In the genomic region with DNA sequence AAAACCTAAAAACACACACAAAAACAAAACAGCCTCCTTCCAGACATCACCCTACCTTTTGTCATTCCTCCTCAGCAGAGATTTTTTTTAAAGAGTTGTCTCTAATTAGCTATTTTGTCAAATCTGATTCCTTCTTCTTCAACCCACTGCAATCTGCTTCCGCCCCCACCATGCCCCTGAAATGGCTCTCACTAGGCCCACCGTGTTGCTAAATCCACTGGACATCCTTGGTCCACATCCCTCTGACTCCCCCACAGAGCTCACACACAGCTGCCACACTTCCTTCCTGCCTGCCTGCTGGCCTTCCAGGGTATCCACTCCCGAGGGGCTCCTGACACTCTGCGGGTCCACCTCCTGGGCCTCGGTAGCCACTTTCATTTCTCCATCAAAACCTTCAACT, we compare ENCODE assay signal across 24 mouse cellular contexts. TPM values are rescaled to one million over a fixed set of nuclear protein-coding genes. Genes with fewer than 3 reads are reported as not detected.
"Had no signal": no experiment of that assay in that cellular context is flagged by ENCODE, and none has a peak within 500 bp of the region (broad histone marks: within the 10 kb centered on the region; RNA-seq: fewer than 3 reads in every experiment).

No protein-coding gene starts in this region.

- H3K9me3 ChIP-seq: hindbrain, embryonic 10.5 days; hindbrain, embryonic 12.5 days; hindbrain, embryonic 15.5 days; intestine, embryonic 15.5 days; limb, embryonic 10.5 days; limb, embryonic 12.5 days had no signal

- H3K9ac ChIP-seq: forebrain, postnatal 0 days; hindbrain, embryonic 12.5 days; hindbrain, embryonic 15.5 days; intestine, embryonic 15.5 days had no signal

- H3K27ac ChIP-seq: hindbrain, embryonic 12.5 days; hindbrain, embryonic 15.5 days; intestine, embryonic 15.5 days; layer of hippocampus, adult 2 months; left cerebral cortex, adult 2 months; limb, embryonic 10.5 days; limb, embryonic 12.5 days had no signal

- H3K4me2 ChIP-seq: heart, embryonic 11.5 days; hindbrain, embryonic 12.5 days; hindbrain, embryonic 15.5 days; intestine, embryonic 15.5 days; limb, embryonic 12.5 days had no signal

- ATAC-seq: forebrain, postnatal 0 days; inflammation-experienced regulatory T-cells, adult 6 months; intestine, embryonic 15.5 days; intestine, postnatal 0 days had no signal

- H3K27me3 ChIP-seq: hindbrain, embryonic 12.5 days; hindbrain, embryonic 15.5 days; intestine, embryonic 15.5 days; limb, embryonic 12.5 days had no signal

- H3K4me3 ChIP-seq: hindbrain, embryonic 10.5 days; hindbrain, embryonic 12.5 days; hindbrain, embryonic 15.5 days; intestine, embryonic 15.5 days; layer of hippocampus, adult 2 months; left cerebral cortex, adult 2 months; limb, embryonic 10.5 days; limb, embryonic 12.5 days had no signal

- DNase-seq: forebrain, postnatal 0 days; gastrocnemius, postnatal 10 days; gastrocnemius, postnatal 25 days; heart, adult 18-20 months; heart, postnatal 10 days; heart, postnatal 4 days; kidney, adult 18-20 months; kidney, adult 8-10 months; kidney, postnatal 10 days; kidney, postnatal 25 days; kidney, postnatal 4 days; liver had no signal

RNA-seq across cellular contexts. Expression of a gene that starts 4.6 kb away (rescaled TPM):
- total RNA-seq: granulocyte monocyte progenitor cell, adult 5-6 weeks had no signal
- polyA plus RNA-seq: inflammation-experienced regulatory T-cells, adult 6 months had no signal

RNA-seq across cellular contexts. Expression of a gene that starts 6.3 kb away (rescaled TPM):
- total RNA-seq: gastrocnemius, postnatal 25 days; granulocyte monocyte progenitor cell, adult 5-6 weeks had no signal
- polyA plus RNA-seq: inflammation-experienced regulatory T-cells, adult 6 months had no signal
